ENCODE assay signal across 28 mouse cellular contexts in genomic region chr15:10611040-10611439, GRCm38 (mm10). TPM values are rescaled to one million over a fixed set of nuclear protein-coding genes. Genes with fewer than 3 reads are reported as not detected.
DNase-seq lines count a peak whose midpoint lies in the region; ATAC-seq and TF ChIP-seq lines count a peak whose summit lies in the region.
"Had no signal": no experiment of that assay in that cellular context is flagged by ENCODE, and none has a peak within 500 bp of the region (broad histone marks: within the 10 kb centered on the region; RNA-seq: fewer than 3 reads in every experiment).

No protein-coding gene starts in this region.

- TF ChIP-seq CTCF in midbrain, postnatal 0 days (IDR thresholded peaks at IDR 0.05): no peak

- H3K9me3 ChIP-seq in midbrain, embryonic 12.5 days: no peaks in the 10 kb centered on the region
- H3K9me3 ChIP-seq in midbrain, postnatal 0 days (ENCODE audit: low read length): no peaks in the 10 kb centered on the region
- no peaks in the 10 kb centered on the region for H3K9me3 ChIP-seq in neural tube, embryonic 12.5 days
- H3K9me3 ChIP-seq: embryonic facial prominence, embryonic 10.5 days; forebrain, embryonic 10.5 days; G1E; heart, embryonic 10.5 days; hindbrain, embryonic 15.5 days had no signal

- H3K4me2 ChIP-seq in midbrain, embryonic 12.5 days (replicated peaks): no peak overlapping the region
- no peak overlapping the region for H3K4me2 ChIP-seq in midbrain, postnatal 0 days (ENCODE audit: low read depth, low read length, poor library complexity, severe bottlenecking)
- no peak overlapping the region for H3K4me2 ChIP-seq in neural tube, embryonic 12.5 days (replicated peaks)
- H3K4me2 ChIP-seq: hindbrain, embryonic 15.5 days had no signal

- H3K4me1 ChIP-seq in midbrain, embryonic 12.5 days: peaks cover 9% of the 10 kb centered on the region
- H3K4me1 ChIP-seq in midbrain, postnatal 0 days (ENCODE audit: insufficient read depth, low read length): no peaks in the 10 kb centered on the region
- H3K4me1 ChIP-seq in neural tube, embryonic 12.5 days: peaks cover 9% of the 10 kb centered on the region; the same call in 1 of the 2 replicates
- H3K4me1 ChIP-seq: heart, embryonic 10.5 days; hindbrain, embryonic 15.5 days had no signal

- H3K36me3 ChIP-seq in midbrain, embryonic 12.5 days: peaks cover 12% of the 10 kb centered on the region
- H3K36me3 ChIP-seq in midbrain, postnatal 0 days (ENCODE audit: insufficient read depth, low read length): no peaks in the 10 kb centered on the region
- peaks cover 10% of the 10 kb centered on the region for H3K36me3 ChIP-seq in neural tube, embryonic 12.5 days
- H3K36me3 ChIP-seq: G1E; hindbrain, embryonic 15.5 days had no signal

- peak; percentile 39 for DNase-seq in embryo, embryonic 10.5 days (ENCODE audit: low spot score)
- DNase-seq in embryo, embryonic 9.5 days (ENCODE audit: extremely low spot score): no peak
- no peak for DNase-seq in midbrain, postnatal 0 days (ENCODE audit: low spot score)
- no peak for DNase-seq in neural tube, embryonic 10.5 days (ENCODE audit: extremely low spot score, low spot score)
- DNase-seq in c-Kit-positive CD71-positive TER-119-positive erythroid progenitor cells, embryonic 14.5 days (ENCODE audit: low spot score): no peak
- DNase-seq: adrenal gland, adult 8-10 months; adrenal gland, postnatal 36 days; B cell, adult 2 months; cerebellum, adult 11-12 months; cerebellum, adult 9-10 months; cerebellum, postnatal 25 days; gastrocnemius, postnatal 36 days; heart, adult 18-20 months; heart, postnatal 10 days; heart, postnatal 4 days had no signal

- no peaks in the 10 kb centered on the region for H3K27me3 ChIP-seq in midbrain, embryonic 12.5 days
- H3K27me3 ChIP-seq in midbrain, postnatal 0 days (ENCODE audit: insufficient read depth, low read length): no peaks in the 10 kb centered on the region
- no peaks in the 10 kb centered on the region for H3K27me3 ChIP-seq in neural tube, embryonic 12.5 days (replicated peaks)
- H3K27me3 ChIP-seq: hindbrain, embryonic 15.5 days had no signal

- H3K4me3 ChIP-seq in midbrain, embryonic 12.5 days: no peak overlapping the region
- H3K4me3 ChIP-seq in midbrain, postnatal 0 days (ENCODE audit: low read depth, low read length): no peak overlapping the region
- H3K4me3 ChIP-seq in neural tube, embryonic 12.5 days: no peak overlapping the region
- H3K4me3 ChIP-seq: embryonic facial prominence, embryonic 10.5 days; forebrain, embryonic 10.5 days; heart, embryonic 10.5 days; hindbrain, embryonic 15.5 days had no signal

- 41% methylated on average over 9 of the region's 9 CpGs for WGBS in midbrain, embryonic 12.5 days
- WGBS in midbrain, postnatal 0 days: 36% methylated on average over 9 of the region's 9 CpGs
- 37% methylated on average over 9 of the region's 9 CpGs for WGBS in neural tube, embryonic 12.5 days

- H3K27ac ChIP-seq in midbrain, embryonic 12.5 days (replicated peaks): no peak overlapping the region
- H3K27ac ChIP-seq in midbrain, postnatal 0 days (ENCODE audit: low read depth, low read length): no peak overlapping the region
- no peak overlapping the region for H3K27ac ChIP-seq in neural tube, embryonic 12.5 days
- H3K27ac ChIP-seq: embryonic facial prominence, embryonic 10.5 days; forebrain, embryonic 10.5 days; heart, embryonic 10.5 days; hindbrain, embryonic 15.5 days had no signal

- ATAC-seq in midbrain, embryonic 12.5 days (ENCODE audit: low FRiP score, low read depth): peak; percentile 54; the same call in 1 of the 2 replicates
- no peak for ATAC-seq in midbrain, postnatal 0 days (ENCODE audit: low FRiP score)
- peak; percentile 71 for ATAC-seq in neural tube, embryonic 12.5 days (ENCODE audit: low FRiP score, low read depth)
- ATAC-seq in frontal cortex, adult (ENCODE audit: low TSS enrichment): no peak
- ATAC-seq: CD4-positive, CD25-positive, alpha-beta regulatory T cell, adult 4 months; forebrain, embryonic 14.5 days had no signal

- no peak overlapping the region for H3K9ac ChIP-seq in midbrain, embryonic 12.5 days (replicated peaks)
- H3K9ac ChIP-seq in midbrain, postnatal 0 days (replicated peaks; ENCODE audit: low read length, poor library complexity, severe bottlenecking): no peak overlapping the region
- H3K9ac ChIP-seq in neural tube, embryonic 12.5 days: no peak overlapping the region
- H3K9ac ChIP-seq: hindbrain, embryonic 15.5 days had no signal

RNA-seq across cellular contexts. Expression of gene Ttc23l, which starts 52.6 kb away (rescaled TPM):
- not detected in 2 replicates for polyA plus RNA-seq in midbrain, embryonic 12.5 days (2016; fragmentation: Nextera tagmentation; extraction: Ambion mirVana)
- total RNA-seq in midbrain, postnatal 0 days (2014; rRNA removed): not detected in 2 replicates
- polyA plus RNA-seq in midbrain, postnatal 0 days (2015; fragmentation: Nextera tagmentation; extraction: Ambion mirVana): not detected in 2 replicates
- not detected in 2 replicates for polyA plus RNA-seq in neural tube, embryonic 12.5 days (2016; fragmentation: Nextera tagmentation; extraction: Ambion mirVana)
- total RNA-seq: adrenal gland, adult 8-10 months; adrenal gland, postnatal 36 days; G1E; gastrocnemius, adult 8-10 months; gastrocnemius, postnatal 36 days; heart, adult 18-20 months; heart, postnatal 10 days; heart, postnatal 4 days had no signal
- polyA plus RNA-seq: CD4-positive, CD25-positive, alpha-beta regulatory T cell, adult 4 months; cortical plate, adult 2 months; embryonic facial prominence, embryonic 10.5 days; forebrain, embryonic 10.5 days; forebrain, embryonic 14.5 days; G1E; heart, embryonic 10.5 days; heart, embryonic 14.5 days; hindbrain, embryonic 15.5 days had no signal

Comparison
In these comparisons a context has a peak if more than half of its experiments do, and no peak if none do; other contexts are left out.
1. ATAC-seq: peak in midbrain, embryonic 12.5 days (single experiment) and neural tube, embryonic 12.5 days (single experiment); none in midbrain, postnatal 0 days (single experiment) and frontal cortex, adult (single experiment).